Comparison of ENCODE assay signal across 9 mouse cellular contexts in genomic region chr12:9579301-9580030, GRCm38 (mm10). TPM values are rescaled to one million over a fixed set of nuclear protein-coding genes. Genes with fewer than 3 reads are reported as not detected.
DNase-seq lines count a peak whose midpoint lies in the region; ATAC-seq and TF ChIP-seq lines count a peak whose summit lies in the region.
"Had no signal": no experiment of that assay in that cellular context is flagged by ENCODE, and none has a peak within 500 bp of the region (broad histone marks: within the 10 kb centered on the region; RNA-seq: fewer than 3 reads in every experiment).

No protein-coding gene starts in this region.

- H3K9me3 ChIP-seq in kidney, embryonic 15.5 days (replicated peaks): no peaks in the 10 kb centered on the region
- H3K9me3 ChIP-seq in limb, embryonic 13.5 days: no peaks in the 10 kb centered on the region

- H3K27me3 ChIP-seq in kidney, embryonic 15.5 days: peaks cover 95% of the 10 kb centered on the region
- peaks cover 85% of the 10 kb centered on the region for H3K27me3 ChIP-seq in limb, embryonic 13.5 days

- intact Hi-C loops in gastrocnemius, adult 2 months (cut with DNase I): loop anchor here (10.0 kb wide), 1 partner anchor 255 kb away; no protein-coding TSS in a partner anchor
- intact Hi-C loops in gastrocnemius, postnatal 14 days (cut with DNase I; ENCODE audit: low total_unique reads): no loop called here

- peaks cover 50% of the 10 kb centered on the region for H3K4me1 ChIP-seq in kidney, embryonic 15.5 days
- H3K4me1 ChIP-seq in limb, embryonic 13.5 days: peaks cover 64% of the 10 kb centered on the region

- H3K9ac ChIP-seq in kidney, embryonic 15.5 days: no peak overlapping the region
- H3K9ac ChIP-seq in limb, embryonic 13.5 days: peak overlapping the region; percentile 59

- 10% methylated on average over 31 of the region's 31 CpGs for WGBS in kidney, embryonic 15.5 days
- WGBS in limb, embryonic 13.5 days: 5% methylated on average over 31 of the region's 31 CpGs

- ATAC-seq in kidney, embryonic 15.5 days (replicated peaks; ENCODE audit: low FRiP score): no peak
- ATAC-seq in limb, embryonic 13.5 days (ENCODE audit: low FRiP score, low read depth): no peak
- ATAC-seq in monocyte, adult 5-6 weeks (replicated peaks; ENCODE audit: insufficient number of reproducible peaks, low FRiP score, low TSS enrichment, poor library complexity, severe bottlenecking): no peak

- peak overlapping the region; percentile 15 for H3K4me3 ChIP-seq in gastrocnemius, adult 2 months
- H3K4me3 ChIP-seq in kidney, embryonic 15.5 days (replicated peaks): peak overlapping the region; percentile 36; the same call in 1 of the 2 replicates
- peak overlapping the region; percentile 70 for H3K4me3 ChIP-seq in limb, embryonic 13.5 days

- H3K27ac ChIP-seq in gastrocnemius, adult 2 months: no peak overlapping the region
- no peak overlapping the region for H3K27ac ChIP-seq in kidney, embryonic 15.5 days
- H3K27ac ChIP-seq in limb, embryonic 13.5 days: 0 out of 2 replicates have a peak overlapping the region, but pooled peaks have one; percentile 28

- DNase-seq in gastrocnemius, adult 2 months: no peak
- DNase-seq in gastrocnemius, postnatal 14 days: no peak
- no peak for DNase-seq in kidney, adult 9 months
- peak; percentile 49 for DNase-seq in ZHBTc4 (ENCODE audit: low read depth, low spot score)
- DNase-seq in layer of hippocampus, adult 8-10 months (ENCODE audit: low spot score in 2 of 2): no peak
- DNase-seq: kidney, adult 18-20 months had no signal

- TF ChIP-seq CTCF in gastrocnemius, adult 2 months (IDR thresholded peaks at IDR 0.05): no peak

- peak overlapping the region; percentile 59 for H3K4me2 ChIP-seq in kidney, embryonic 15.5 days
- H3K4me2 ChIP-seq in limb, embryonic 13.5 days (replicated peaks): peak overlapping the region; percentile 73

- no peaks in the 10 kb centered on the region for H3K36me3 ChIP-seq in kidney, embryonic 15.5 days
- 0 out of 2 replicates have a peak, but pooled peaks cover 8% of the 10 kb centered on the region for H3K36me3 ChIP-seq in limb, embryonic 13.5 days

RNA-seq across cellular contexts. Expression of gene Osr1, which starts 9.6 kb away (rescaled TPM):
- total RNA-seq in gastrocnemius, adult 2 months (2021): 1 to 10 TPM; 2.7 to 4.2 TPM
- 1 to 10 TPM; 3.6 to 4.4 TPM for total RNA-seq in gastrocnemius, postnatal 14 days (2021)
- polyA plus RNA-seq in kidney, embryonic 15.5 days (2015; fragmentation: Nextera tagmentation; extraction: Ambion mirVana): 30.4 and 35.7 TPM in 2 replicates
- polyA plus RNA-seq in limb, embryonic 13.5 days (2015; fragmentation: Nextera tagmentation; extraction: Ambion mirVana): 83.2 and 95.3 TPM in 2 replicates
- total RNA-seq in layer of hippocampus, adult 8-10 months (2022): 1 to 10 TPM; 3.5 to 4.0 (median 3.6) TPM
- total RNA-seq in monocyte, adult 5-6 weeks (2017): not detected in 3 replicates

Comparison
In these comparisons a context has a peak if more than half of its experiments do, and no peak if none do; other contexts are left out.
1. H3K4me3 ChIP-seq: peak in every context shown above with its lines; median percentile 70 in limb, embryonic 13.5 days; 36 in kidney, embryonic 15.5 days; 15 in gastrocnemius, adult 2 months.